Comparison of ENCODE assay signal across 32 mouse cellular contexts in the genomic region with DNA sequence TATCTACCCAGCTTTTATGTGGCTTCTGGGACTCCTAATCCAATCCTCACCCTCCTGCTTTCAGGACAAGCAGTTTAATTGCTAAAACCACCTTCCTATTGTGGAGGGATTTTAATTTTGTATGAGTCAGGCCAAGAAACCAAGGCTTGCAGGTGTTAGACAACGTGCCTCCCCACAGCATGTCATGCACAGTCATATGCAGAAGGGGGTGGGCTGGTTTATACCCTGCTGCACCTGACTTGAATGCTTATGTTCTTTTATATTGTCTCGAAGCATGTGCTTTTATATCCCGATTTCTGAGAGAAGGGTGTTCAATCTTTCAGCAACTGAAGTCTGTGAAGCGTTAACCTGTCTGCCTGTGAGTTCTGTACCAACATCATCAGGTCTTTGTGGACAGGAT. TPM values are rescaled to one million over a fixed set of nuclear protein-coding genes. Genes with fewer than 3 reads are reported as not detected.
DNase-seq lines count a peak whose midpoint lies in the region; ATAC-seq lines count a peak whose summit lies in the region.
"Had no signal": no experiment of that assay in that cellular context is flagged by ENCODE, and none has a peak within 500 bp of the region (broad histone marks: within the 10 kb centered on the region; RNA-seq: fewer than 3 reads in every experiment).

No protein-coding gene starts in this region.

- no peaks in the 10 kb centered on the region for H3K9me3 ChIP-seq in heart, embryonic 16.5 days (replicated peaks; ENCODE audit: control insufficient read depth, low read length)
- no peaks in the 10 kb centered on the region for H3K9me3 ChIP-seq in midbrain, embryonic 16.5 days (replicated peaks; ENCODE audit: control insufficient read depth, low read length, poor library complexity, severe bottlenecking)
- no peaks in the 10 kb centered on the region for H3K9me3 ChIP-seq in midbrain, embryonic 10.5 days (replicated peaks)
- H3K9me3 ChIP-seq in neural tube, embryonic 15.5 days (replicated peaks), result no peaks in the 10 kb centered on the region
- H3K9me3 ChIP-seq: embryonic facial prominence, embryonic 12.5 days; limb, embryonic 13.5 days; liver, embryonic 13.5 days; neural tube, embryonic 12.5 days had no signal

- H3K4me1 ChIP-seq in heart, embryonic 16.5 days (ENCODE audit: control insufficient read depth, insufficient read depth, low read length), result peaks cover 25% of the 10 kb centered on the region
- H3K4me1 ChIP-seq in midbrain, embryonic 16.5 days (ENCODE audit: control insufficient read depth, insufficient read depth, low read length), result peaks cover 8% of the 10 kb centered on the region; the same call in 1 of the 2 replicates
- H3K4me1 ChIP-seq in midbrain, embryonic 10.5 days, result peaks cover 12% of the 10 kb centered on the region
- peaks cover 30% of the 10 kb centered on the region for H3K4me1 ChIP-seq in neural tube, embryonic 15.5 days
- H3K4me1 ChIP-seq: embryonic facial prominence, embryonic 12.5 days; limb, embryonic 13.5 days; liver, embryonic 13.5 days had no signal

- H3K9ac ChIP-seq in heart, embryonic 16.5 days (ENCODE audit: low read length), result no peak overlapping the region
- no peak overlapping the region for H3K9ac ChIP-seq in midbrain, embryonic 16.5 days (ENCODE audit: low read depth, low read length)
- no peak overlapping the region for H3K9ac ChIP-seq in neural tube, embryonic 15.5 days (replicated peaks)
- H3K9ac ChIP-seq: embryonic facial prominence, embryonic 12.5 days; hindbrain, embryonic 14.5 days; limb, embryonic 13.5 days; liver, embryonic 13.5 days; lung, embryonic 14.5 days; neural tube, embryonic 12.5 days had no signal

- 0 out of 2 replicates have a peak, but pooled peaks have one; percentile 5 for ATAC-seq in frontal cortex, adult (ENCODE audit: low TSS enrichment)
- no peak for ATAC-seq in heart, embryonic 16.5 days (replicated peaks; ENCODE audit: extremely low read depth, insufficient read depth, low FRiP score)
- ATAC-seq in midbrain, embryonic 16.5 days, result peak; percentile 52; the same call in 1 of the 2 replicates
- peak; percentile 72 for ATAC-seq in neural tube, embryonic 15.5 days (ENCODE audit: low FRiP score)
- no peak for ATAC-seq in inflammation-experienced regulatory T-cells, adult 6 months

- H3K4me2 ChIP-seq in heart, embryonic 16.5 days (ENCODE audit: low read depth, low read length), result no peak overlapping the region
- H3K4me2 ChIP-seq in midbrain, embryonic 16.5 days (ENCODE audit: low read length), result no peak overlapping the region
- no peak overlapping the region for H3K4me2 ChIP-seq in neural tube, embryonic 15.5 days
- H3K4me2 ChIP-seq: embryonic facial prominence, embryonic 12.5 days; hindbrain, embryonic 14.5 days; limb, embryonic 13.5 days; liver, embryonic 13.5 days; lung, embryonic 14.5 days; neural tube, embryonic 12.5 days had no signal

- 80% methylated on average over 4 of the region's 4 CpGs for WGBS in heart, embryonic 16.5 days
- WGBS in midbrain, embryonic 16.5 days, result 34% methylated on average over 4 of the region's 4 CpGs
- WGBS in midbrain, embryonic 10.5 days, result 77% methylated on average over 4 of the region's 4 CpGs
- 35% methylated on average over 4 of the region's 4 CpGs for WGBS in neural tube, embryonic 15.5 days

- DNase-seq in frontal cortex, postnatal 14 days (ENCODE audit: low spot score in 2 of 2), result no peak
- no peak for DNase-seq in heart, postnatal 4 days
- DNase-seq in midbrain, embryonic 10.5 days (ENCODE audit: low spot score), result no peak
- DNase-seq: adrenal gland, postnatal 36 days; cerebellum, adult 8-10 months; kidney, adult 11 months; liver, embryonic 13.5 days; lung, embryonic 14.5 days; lung, postnatal 36 days; right cerebral cortex, postnatal 14 days; thymus, adult 18-20 months had no signal

- H3K27ac ChIP-seq in heart, embryonic 16.5 days (ENCODE audit: low read length), result 0 out of 2 replicates have a peak overlapping the region, but pooled peaks have one; percentile 16
- H3K27ac ChIP-seq in midbrain, embryonic 16.5 days (ENCODE audit: low read length), result no peak overlapping the region; the same call in 1 of the 2 replicates
- H3K27ac ChIP-seq in midbrain, embryonic 10.5 days (replicated peaks), result no peak overlapping the region
- peak overlapping the region; percentile 56; the same call in 1 of the 2 replicates for H3K27ac ChIP-seq in neural tube, embryonic 15.5 days (replicated peaks)
- H3K27ac ChIP-seq: embryonic facial prominence, embryonic 12.5 days; hindbrain, embryonic 14.5 days; limb, embryonic 13.5 days; liver, embryonic 13.5 days; neural tube, embryonic 12.5 days had no signal

- H3K36me3 ChIP-seq in heart, embryonic 16.5 days (ENCODE audit: control insufficient read depth, insufficient read depth), result peaks cover 19% of the 10 kb centered on the region
- peaks cover 12% of the 10 kb centered on the region for H3K36me3 ChIP-seq in midbrain, embryonic 16.5 days (ENCODE audit: control insufficient read depth, insufficient read depth, low read length)
- no peaks in the 10 kb centered on the region for H3K36me3 ChIP-seq in midbrain, embryonic 10.5 days
- H3K36me3 ChIP-seq in neural tube, embryonic 15.5 days, result peaks cover 16% of the 10 kb centered on the region
- H3K36me3 ChIP-seq: embryonic facial prominence, embryonic 12.5 days; liver, embryonic 13.5 days had no signal

- no peaks in the 10 kb centered on the region for H3K27me3 ChIP-seq in heart, embryonic 16.5 days (ENCODE audit: control insufficient read depth, insufficient read depth, low read length)
- H3K27me3 ChIP-seq in midbrain, embryonic 16.5 days (ENCODE audit: control insufficient read depth, insufficient read depth, low read depth, low read length), result no peaks in the 10 kb centered on the region
- H3K27me3 ChIP-seq in midbrain, embryonic 10.5 days (ENCODE audit: low read depth, poor library complexity, severe bottlenecking), result no peaks in the 10 kb centered on the region
- no peaks in the 10 kb centered on the region for H3K27me3 ChIP-seq in neural tube, embryonic 15.5 days (replicated peaks)
- H3K27me3 ChIP-seq: embryonic facial prominence, embryonic 12.5 days; limb, embryonic 13.5 days; liver, embryonic 13.5 days; neural tube, embryonic 12.5 days had no signal

- no peak overlapping the region for H3K4me3 ChIP-seq in heart, embryonic 16.5 days (ENCODE audit: low read length)
- H3K4me3 ChIP-seq in midbrain, embryonic 16.5 days (ENCODE audit: low read depth, low read length), result no peak overlapping the region
- H3K4me3 ChIP-seq in midbrain, embryonic 10.5 days, result no peak overlapping the region
- no peak overlapping the region for H3K4me3 ChIP-seq in neural tube, embryonic 15.5 days (replicated peaks)
- H3K4me3 ChIP-seq: embryonic facial prominence, embryonic 12.5 days; limb, embryonic 13.5 days; liver, embryonic 13.5 days; neural tube, embryonic 12.5 days had no signal

RNA-seq across cellular contexts. Expression of gene Gm11096, which starts 37.3 kb away (rescaled TPM):
- polyA plus RNA-seq in heart, embryonic 16.5 days (2015; fragmentation: Nextera tagmentation; extraction: Ambion mirVana), result not detected in 2 replicates
- total RNA-seq in heart, postnatal 4 days (2021), result not detected
- not detected in 2 replicates for polyA plus RNA-seq in midbrain, embryonic 16.5 days (2015; fragmentation: Nextera tagmentation; extraction: Ambion mirVana)
- not detected in 2 replicates for polyA plus RNA-seq in midbrain, embryonic 10.5 days (2016; fragmentation: Nextera tagmentation; extraction: Ambion mirVana)
- polyA plus RNA-seq in neural tube, embryonic 15.5 days (2015; fragmentation: Nextera tagmentation; extraction: Ambion mirVana), result not detected in 2 replicates
- polyA plus RNA-seq in inflammation-experienced regulatory T-cells, adult 6 months (2017; shearing (Covaris generic)), result not detected
- total RNA-seq: adrenal gland, postnatal 36 days; gastrocnemius, adult 18-20 months; granulocyte monocyte progenitor cell, adult 5-6 weeks; layer of hippocampus, postnatal 25 days; left cerebral cortex, postnatal 10 days; megakaryocyte-erythroid progenitor cell, adult 5-6 weeks; monocyte, adult 5-6 weeks had no signal
- polyA plus RNA-seq: C2C12; cortical plate, adult 2 months; embryonic facial prominence, embryonic 12.5 days; hindbrain, embryonic 14.5 days; kidney, embryonic 16.5 days; large intestine, adult 2 months; limb, embryonic 13.5 days; liver, embryonic 13.5 days; lung, embryonic 14.5 days; neural tube, embryonic 12.5 days; spleen, adult 2 months; stomach, embryonic 14.5 days had no signal

Comparison
In these comparisons a context has a peak if more than half of its experiments do, and no peak if none do; other contexts are left out.
1. ATAC-seq: peak in frontal cortex, adult (single experiment), midbrain, embryonic 16.5 days (single experiment) and neural tube, embryonic 15.5 days (single experiment); none in heart, embryonic 16.5 days (single experiment) and inflammation-experienced regulatory T-cells, adult 6 months (single experiment).
2. H3K27ac ChIP-seq: peak in heart, embryonic 16.5 days (single experiment) and neural tube, embryonic 15.5 days (single experiment); none in midbrain, embryonic 16.5 days (single experiment) and midbrain, embryonic 10.5 days (single experiment).